Mouse (Mus musculus) hindbrain, embryonic 14.5 days (tissue): ENCODE measurements around the gene Spop. TPM values are rescaled to one million over a fixed set of nuclear protein-coding genes. Genes with fewer than 3 reads are reported as not detected.

Source experiments
- ATAC-seq: fragments of 200-750 bp; cut with Nextera tagmentation; 2 replicates; pipeline ENCODE4 v1.8.0; 2017; ENCODE audit warnings: moderate number of reproducible peaks, mild to moderate bottlenecking, moderate TSS enrichment, moderate library complexity; ENCODE audit not compliant: low FRiP score
- DNase-seq: peaks from one replicate; pipeline ENCODE4 v3.0.0-alpha.2; 2015; ENCODE audit warnings: low spot score
- H3K27ac ChIP-seq: fragments of 300-500 bp; sonication (generic); 2 replicates; pipeline ENCODE4 v1.5.1; 2014; ENCODE audit warnings: mild to moderate bottlenecking, moderate library complexity
- H3K27me3 ChIP-seq: fragments of 300-500 bp; sonication (generic); 2 replicates; pipeline ENCODE4 v1.6.1; 2014; ENCODE audit warnings: mild to moderate bottlenecking, low read length, mixed read lengths; ENCODE audit not compliant: control insufficient read depth, insufficient read depth
- H3K36me3 ChIP-seq: fragments of 300-500 bp; sonication (generic); replicated peaks from 2 replicates; pipeline ENCODE4 v1.6.1; 2014; ENCODE audit not compliant: control insufficient read depth, insufficient read depth
- H3K4me1 ChIP-seq: fragments of 300-500 bp; sonication (generic); replicated peaks from 2 replicates; pipeline ENCODE4 v1.6.1; 2014; ENCODE audit warnings: antibody characterized with exemption, low read length, mixed read lengths; ENCODE audit not compliant: control insufficient read depth, insufficient read depth
- H3K4me2 ChIP-seq: fragments of 300-500 bp; sonication (generic); replicated peaks from 2 replicates; pipeline ENCODE4 v1.6.1; 2014; ENCODE audit warnings: mild to moderate bottlenecking, moderate library complexity
- H3K4me3 ChIP-seq: fragments of 300-500 bp; sonication (generic); replicated peaks from 2 replicates; pipeline ENCODE4 v1.5.1; 2014; ENCODE audit warnings: mild to moderate bottlenecking, low read length
- H3K9ac ChIP-seq: fragments of 300-500 bp; sonication (generic); 2 replicates; pipeline ENCODE4 v1.6.1; 2014
- H3K9me3 ChIP-seq: fragments of 300-500 bp; sonication (generic); 2 replicates; pipeline ENCODE4 v1.6.1; 2016; ENCODE audit warnings: low read length; ENCODE audit not compliant: control insufficient read depth
- WGBS: fragments of 180-500 bp; shearing (Covaris S2); extraction: QIAGEN DNeasy Blood & Tissue Kit; methylation state at CpG from one replicate; pipeline ENCODE4 v1.1.7; 2014; 5-methylcytosine and 5-hydroxymethylcytosine counted together
- polyA plus RNA-seq: library from polyadenylated mRNA; unstranded; fragments of >200 nt; fragmentation: Nextera tagmentation; extraction: Ambion mirVana; gene quantifications from 2 replicates; pipeline ENCODE4 v1.2.1, GENCODE M21; 2014

The Spop gene
- polyA plus RNA-seq: 160 and 167 TPM in 2 replicates

- peak within 1 kb of the TSS; percentile 57 for H3K4me3 ChIP-seq
- peaks cover 22% of the 10 kb centered on the region for H3K4me1 ChIP-seq
- peak within 1 kb of the TSS; percentile 92 for H3K27ac ChIP-seq
- H3K9me3 ChIP-seq: no peaks in the 10 kb centered on the region
- DNase-seq: peak; percentile 86
- H3K36me3 ChIP-seq: no peaks in the 10 kb centered on the region
- peak within 1 kb of the TSS; percentile 78 for H3K9ac ChIP-seq
- ATAC-seq: peak; percentile 87
- H3K4me2 ChIP-seq: peak within 1 kb of the TSS; percentile 73
- 3% methylated on average over 40 of the region's 58 CpGs for WGBS
- H3K27me3 ChIP-seq: no peaks in the 10 kb centered on the region
Measured at GRCm38 (mm10) chr11:95413641-95414535, at the start of gene Spop. Gene Spop, plus strand, starts transcription at chr11:95414080.

GRCm38 (mm10) chr11:95364388-95364787, 49.5 kb upstream of the Spop start:
- Histone ChIP-seq H3K9ac (no peak overlapping the region), H3K27me3 (no peaks in the 10 kb centered on the region), H3K27ac (no peak overlapping the region), H3K36me3 (no peaks in the 10 kb centered on the region), H3K4me2 (no peak overlapping the region), H3K4me3 (no peak overlapping the region), H3K9me3 (no peaks in the 10 kb centered on the region), H3K4me1 (no peaks in the 10 kb centered on the region)
- DNase-seq: no peak
- WGBS: 95% methylated on average over 5 of the region's 5 CpGs
- no peak for ATAC-seq

GRCm38 (mm10) chr11:95365596-95365995, 48.3 kb upstream of the Spop start:
- Histone ChIP-seq H3K36me3 (no peaks in the 10 kb centered on the region), H3K9me3 (no peaks in the 10 kb centered on the region), H3K27me3 (no peaks in the 10 kb centered on the region), H3K9ac (no peak overlapping the region), H3K4me3 (no peak overlapping the region), H3K4me2 (no peak overlapping the region), H3K4me1 (no peaks in the 10 kb centered on the region), H3K27ac (0 out of 2 replicates have a peak overlapping the region, but pooled peaks have one; percentile 5)
- WGBS: 74% methylated on average over 10 of the region's 10 CpGs
- ATAC-seq: no peak
- DNase-seq: no peak

GRCm38 (mm10) chr11:95366280-95366897, 47.5 kb upstream of the Spop start:
- no peak overlapping the region for H3K4me3 ChIP-seq
- 84% methylated on average over 6 of the region's 6 CpGs for WGBS
- peak overlapping the region; percentile 5; the same call in 1 of the 2 replicates for H3K27ac ChIP-seq
- ATAC-seq: no peak
- H3K27me3 ChIP-seq: no peaks in the 10 kb centered on the region
- no peaks in the 10 kb centered on the region for H3K36me3 ChIP-seq
- no peak for DNase-seq
- H3K9me3 ChIP-seq: no peaks in the 10 kb centered on the region
- no peak overlapping the region for H3K4me2 ChIP-seq
- no peak overlapping the region for H3K9ac ChIP-seq
- H3K4me1 ChIP-seq: no peaks in the 10 kb centered on the region

- H3K27ac ChIP-seq: no peak overlapping the region
- no peak overlapping the region for H3K9ac ChIP-seq
- no peaks in the 10 kb centered on the region for H3K4me1 ChIP-seq
- H3K36me3 ChIP-seq: no peaks in the 10 kb centered on the region
- no peak overlapping the region for H3K4me3 ChIP-seq
- no peaks in the 10 kb centered on the region for H3K27me3 ChIP-seq
- H3K9me3 ChIP-seq: no peaks in the 10 kb centered on the region
- 86% methylated on average over 8 of the region's 8 CpGs for WGBS
- ATAC-seq: no peak
- no peak for DNase-seq
- H3K4me2 ChIP-seq: no peak overlapping the region
Measured at GRCm38 (mm10) chr11:95367011-95367735, 46.7 kb upstream of the Spop start.

- 90% methylated on average over 8 of the region's 8 CpGs for WGBS
- no peaks in the 10 kb centered on the region for H3K9me3 ChIP-seq
- H3K9ac ChIP-seq: no peak overlapping the region
- ATAC-seq: no peak
- H3K4me2 ChIP-seq: no peak overlapping the region
- DNase-seq: no peak
- no peak overlapping the region for H3K4me3 ChIP-seq
- H3K36me3 ChIP-seq: no peaks in the 10 kb centered on the region
- H3K4me1 ChIP-seq: no peaks in the 10 kb centered on the region
- no peak overlapping the region for H3K27ac ChIP-seq
- no peaks in the 10 kb centered on the region for H3K27me3 ChIP-seq
Measured at GRCm38 (mm10) chr11:95368231-95368823, 45.6 kb upstream of the Spop start.

- Histone ChIP-seq H3K4me3 (no peak overlapping the region), H3K9me3 (no peaks in the 10 kb centered on the region), H3K27ac (no peak overlapping the region), H3K27me3 (no peaks in the 10 kb centered on the region), H3K4me1 (no peaks in the 10 kb centered on the region), H3K9ac (no peak overlapping the region), H3K36me3 (no peaks in the 10 kb centered on the region), H3K4me2 (no peak overlapping the region)
- 96% methylated on average over 4 of the region's 4 CpGs for WGBS
- no peak for ATAC-seq
- no peak for DNase-seq
Measured at GRCm38 (mm10) chr11:95368871-95369270, 45.0 kb upstream of the Spop start.

- no peak overlapping the region for H3K4me2 ChIP-seq
- 69% methylated on average over 15 of the region's 15 CpGs for WGBS
- H3K9ac ChIP-seq: no peak overlapping the region
- H3K27ac ChIP-seq: 0 out of 2 replicates have a peak overlapping the region, but pooled peaks have one; percentile 5
- ATAC-seq (no peak), DNase-seq (no peak)
- H3K4me1 ChIP-seq: no peaks in the 10 kb centered on the region
- H3K4me3 ChIP-seq: no peak overlapping the region
- no peaks in the 10 kb centered on the region for H3K27me3 ChIP-seq
- no peaks in the 10 kb centered on the region for H3K9me3 ChIP-seq
- H3K36me3 ChIP-seq: no peaks in the 10 kb centered on the region
Measured at GRCm38 (mm10) chr11:95369964-95370890, 43.7 kb upstream of the Spop start.
